Mouse (Mus musculus) C2C12 (cell line): ENCODE data around the gene Nek8. TPM values are rescaled to one million over a fixed set of nuclear protein-coding genes. Genes with fewer than 3 reads are reported as not detected.

ENCODE experiments used
- H3K27me3 ChIP-seq: one replicate; pipeline ENCODE4 v1.6.1; 2011; ENCODE audit not compliant: control insufficient read depth, insufficient read depth, insufficient read length
- H3K36me3 ChIP-seq: one replicate; pipeline ENCODE4 v1.6.1; 2011; ENCODE audit not compliant: control insufficient read depth, insufficient read depth
- H3K4me3 ChIP-seq: one replicate; pipeline ENCODE4 v1.5.1; 2011; ENCODE audit warnings: mild to moderate bottlenecking, control low read depth; ENCODE audit not compliant: poor library complexity, insufficient read depth, severe bottlenecking
- H3K79me2 ChIP-seq: one replicate; pipeline ENCODE4 v1.6.1; 2011; ENCODE audit not compliant: control insufficient read depth, insufficient read depth
- H3K79me3 ChIP-seq: one replicate; pipeline ENCODE4 v1.6.1; 2011; ENCODE audit warnings: low read depth, control low read depth
- H3ac ChIP-seq: one replicate; pipeline ENCODE3; 2011; ENCODE audit warnings: low read depth; ENCODE audit not compliant: control insufficient read depth, insufficient read length
- CEBPB ChIP-seq: IDR thresholded peaks from one replicate; pipeline ENCODE4 v1.6.1; 2011; ENCODE audit warnings: low read depth, mild to moderate bottlenecking, control low read depth, moderate library complexity
- CTCF ChIP-seq: IDR thresholded peaks from one replicate; pipeline ENCODE4 v1.5.1; 2011; ENCODE audit not compliant: control insufficient read depth, insufficient read depth, insufficient read length
- FOSL1 ChIP-seq: IDR thresholded peaks from one replicate; pipeline ENCODE4 v1.8.0; 2011; ENCODE audit warnings: mild to moderate bottlenecking, low read length; ENCODE audit not compliant: poor library complexity, insufficient read depth, severe bottlenecking
- MAX ChIP-seq: IDR thresholded peaks from one replicate; pipeline ENCODE4 v1.6.1; 2011; ENCODE audit warnings: mild to moderate bottlenecking, control low read depth
- MYOD1 ChIP-seq: IDR thresholded peaks from one replicate; pipeline ENCODE4 v1.6.1; 2011; ENCODE audit warnings: low read depth; ENCODE audit not compliant: control insufficient read depth, insufficient read length
- MYOG ChIP-seq: IDR thresholded peaks from one replicate; pipeline ENCODE4 v1.6.1; 2011; ENCODE audit not compliant: control insufficient read depth, insufficient read length; ENCODE audit errors: extremely low read depth
- USF1 ChIP-seq: IDR thresholded peaks from one replicate; pipeline ENCODE4 v1.6.1; 2011; ENCODE audit warnings: low read depth, mild to moderate bottlenecking, control low read depth, moderate library complexity
- polyA plus RNA-seq: library from polyadenylated mRNA; unstranded; fragments of >200 nt; fragmentation: generic; extraction: Trizol; gene quantifications from one replicate; pipeline ENCODE4 v1.2.1, GENCODE M21; 2012; ENCODE audit warnings: missing spikeins

Gene Nek8
- polyA plus RNA-seq, 1 experiment: 8.9 TPM

- peaks cover 4% of the 10 kb centered on the region for H3K79me3 ChIP-seq
- peaks cover 16% of the 10 kb centered on the region for H3K79me2 ChIP-seq
- peak overlapping the region; percentile 56 for H3K4me3 ChIP-seq
- H3K36me3 ChIP-seq: peaks cover 29% of the 10 kb centered on the region
- H3K27me3 ChIP-seq: no peaks in the 10 kb centered on the region
- H3ac ChIP-seq: no peak overlapping the region
- TF ChIP-seq USF1: no peak
- TF ChIP-seq MAX: no peak
- no peak for TF ChIP-seq MYOG
- no peak for TF ChIP-seq FOSL1
- no peak for TF ChIP-seq CTCF
- no peak for TF ChIP-seq CEBPB
- no peak for TF ChIP-seq MYOD1
These were observed 589 bp downstream of the Nek8 start for GRCm38 (mm10) chr11:78175771-78176401.

- Histone ChIP-seq H3K4me3 (no peak overlapping the region), H3K79me2 (peaks cover 2% of the 10 kb centered on the region), H3K36me3 (peaks cover 16% of the 10 kb centered on the region), H3ac (no peak overlapping the region), H3K79me3 (no peaks in the 10 kb centered on the region), H3K27me3 (no peaks in the 10 kb centered on the region)
- no peak for TF ChIP-seq CEBPB
- TF ChIP-seq USF1: no peak
These were observed 2.0 kb downstream of the Nek8 start for GRCm38 (mm10) chr11:78174506-78174905.

- H3ac ChIP-seq: no peak overlapping the region
- no peak overlapping the region for H3K4me3 ChIP-seq
- TF ChIP-seq FOSL1: no peak
- no peak for TF ChIP-seq CTCF
- no peak for TF ChIP-seq MYOG
- TF ChIP-seq CEBPB: no peak
- no peak for TF ChIP-seq USF1
- TF ChIP-seq MYOD1: no peak
- TF ChIP-seq MAX: no peak
- peaks cover 7% of the 10 kb centered on the region for H3K36me3 ChIP-seq
- no peaks in the 10 kb centered on the region for H3K79me3 ChIP-seq
- no peaks in the 10 kb centered on the region for H3K27me3 ChIP-seq
- H3K79me2 ChIP-seq: no peaks in the 10 kb centered on the region
These were observed 3.6 kb downstream of the Nek8 start for GRCm38 (mm10) chr11:78172748-78173383.

- H3K27me3 ChIP-seq: no peaks in the 10 kb centered on the region
- H3K36me3 ChIP-seq: peaks cover 7% of the 10 kb centered on the region
- H3ac ChIP-seq: no peak overlapping the region
- H3K4me3 ChIP-seq: no peak overlapping the region
- H3K79me3 ChIP-seq: no peaks in the 10 kb centered on the region
- TF ChIP-seq MYOD1 (no peak), CTCF (peak; percentile 6), USF1 (no peak), MYOG (no peak), FOSL1 (no peak)
- no peaks in the 10 kb centered on the region for H3K79me2 ChIP-seq
These were observed 4.3 kb downstream of the Nek8 start for GRCm38 (mm10) chr11:78172034-78172747.

GRCm38 (mm10) chr11:78171328-78171727 is 5.1 kb downstream of the Nek8 start:
- Histone ChIP-seq H3K4me3 (no peak overlapping the region), H3ac (no peak overlapping the region), H3K27me3 (no peaks in the 10 kb centered on the region)

More at GRCm38 (mm10) chr11:78171328-78171727, 5.1 kb downstream of the Nek8 start:
- TF ChIP-seq MYOD1 (no peak), MYOG (no peak), CEBPB (no peak), FOSL1 (no peak), MAX (no peak), USF1 (no peak), CTCF (no peak)
- Histone ChIP-seq H3K79me2 (no peaks in the 10 kb centered on the region), H3K79me3 (no peaks in the 10 kb centered on the region), H3K36me3 (peaks cover 7% of the 10 kb centered on the region)
